Mouse (Mus musculus) heart, postnatal 10 days (tissue): ENCODE measurements around the gene Dctn1. TPM values are rescaled to one million over a fixed set of nuclear protein-coding genes. Genes with fewer than 3 reads are reported as not detected.

Experiments used
- DNase-seq, 2 experiments: peaks; one replicate each; pipeline ENCODE4 v3.0.0; 2021
- intact Hi-C: fragments of 180-260 bp; cut with DNase I; formaldehyde crosslinking; loops from one replicate; pipeline ENCODE4 v1.15.1; 2025
- total RNA-seq, 2 experiments: library from RNA; stranded (reverse); gene quantifications; 2 replicates each; pipeline ENCODE4 v1.2.3; 2021

Gene Dctn1
- total RNA-seq, 2 experiments from 2014 or later, result 121 to 127 TPM

DNA sequence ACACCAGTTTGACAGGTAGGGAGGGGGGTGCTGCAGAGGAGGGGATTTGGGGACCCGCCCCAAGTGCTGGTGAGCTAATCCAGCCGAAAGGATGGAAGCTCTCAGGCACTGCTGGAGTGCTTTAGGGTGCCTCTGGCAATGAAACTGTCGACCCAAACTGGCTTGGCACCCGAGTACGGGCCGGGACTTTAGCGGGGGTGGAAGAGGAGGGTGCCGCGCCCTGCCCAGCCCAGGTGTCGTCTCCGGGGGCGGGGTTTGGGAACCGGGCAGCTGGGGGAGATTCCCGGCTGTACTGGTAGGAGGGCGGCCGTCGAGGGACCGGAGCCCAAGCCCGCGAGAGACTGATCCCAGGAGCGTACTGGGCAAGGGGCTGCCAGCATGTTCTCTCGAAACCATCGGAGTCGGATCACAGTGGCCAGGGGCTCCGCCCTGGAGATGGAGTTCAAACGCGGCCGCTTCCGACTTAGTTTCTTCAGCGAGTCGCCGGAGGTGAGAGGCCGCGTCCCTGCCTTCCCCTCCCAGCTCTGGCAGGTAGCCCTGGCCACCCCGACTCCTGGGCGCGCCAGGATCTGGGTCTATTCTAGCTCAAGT is 30.1 kb upstream of the Dctn1 start:
- intact Hi-C loops, result no loop called here

DNA sequence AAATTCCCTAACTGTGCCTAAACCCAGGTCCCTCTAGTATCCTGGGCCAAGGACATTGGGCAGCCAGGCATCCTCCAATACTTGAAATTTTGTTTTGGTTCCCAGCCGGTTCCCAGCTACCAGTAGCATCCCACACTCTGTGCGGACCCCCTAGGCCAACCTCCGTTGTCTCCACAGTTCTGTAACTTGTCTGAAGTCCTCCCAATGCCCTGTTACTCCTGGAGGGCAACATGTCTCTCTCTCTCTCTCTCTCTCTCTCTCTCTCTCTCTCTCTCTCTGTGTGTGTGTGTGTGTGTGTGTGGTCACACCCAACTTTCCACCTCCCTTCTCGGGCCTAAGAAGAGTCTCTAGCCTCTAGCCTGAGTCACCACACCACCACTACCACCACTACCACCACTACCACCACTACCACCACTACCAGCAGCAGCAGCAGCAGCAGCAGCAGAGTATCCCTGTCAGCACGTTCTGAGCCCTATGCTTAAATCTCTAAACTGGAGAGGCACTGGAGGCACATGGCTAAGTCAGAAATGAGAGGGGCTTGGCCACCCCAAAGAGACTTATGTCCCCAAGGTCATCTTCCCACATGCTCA is 29.3 kb upstream of the Dctn1 start:
- DNase-seq, result peak in 1 of 2 experiments; percentile 37
- intact Hi-C loops, result no loop called here

More for the DNA sequence above, 30.1 kb upstream of the Dctn1 start:
- DNase-seq, result peak; percentile 52 to 55

DNA sequence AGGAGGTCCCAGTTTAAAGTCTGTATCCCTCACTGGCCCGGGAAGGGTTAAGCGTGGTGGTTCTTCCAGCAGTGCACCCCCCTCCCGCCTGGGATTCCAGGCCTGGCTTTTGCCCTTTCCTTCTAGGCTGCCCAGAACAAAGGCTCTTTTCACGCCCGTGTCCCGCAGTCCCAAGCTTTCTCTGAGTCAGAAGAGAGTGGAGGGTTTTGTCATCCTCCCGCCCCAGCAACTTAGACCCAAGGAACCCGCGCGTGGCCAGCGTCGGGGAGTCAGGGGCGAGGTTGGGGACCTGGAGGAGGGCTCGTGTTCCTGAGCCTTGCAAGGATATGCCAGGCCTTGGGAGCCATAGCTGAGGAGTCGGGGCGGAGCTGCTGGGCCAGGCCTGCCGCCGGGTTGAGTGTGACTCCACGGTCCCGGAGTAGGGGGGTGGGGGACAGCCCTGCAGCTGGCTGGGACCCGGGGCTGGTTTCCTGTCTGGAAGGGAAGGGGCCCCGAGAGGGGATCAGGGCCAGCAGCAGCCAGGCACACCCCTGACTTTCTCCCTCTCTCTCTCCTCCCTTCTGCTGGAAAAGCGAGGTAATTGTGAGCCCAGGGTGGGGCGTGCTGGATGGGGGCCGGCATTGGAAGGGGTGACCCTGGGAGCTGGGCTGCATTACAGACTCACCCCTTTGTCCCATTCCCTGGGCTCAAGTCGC is 28.7 kb upstream of the Dctn1 start:
- intact Hi-C loops, result no loop called here

DNA sequence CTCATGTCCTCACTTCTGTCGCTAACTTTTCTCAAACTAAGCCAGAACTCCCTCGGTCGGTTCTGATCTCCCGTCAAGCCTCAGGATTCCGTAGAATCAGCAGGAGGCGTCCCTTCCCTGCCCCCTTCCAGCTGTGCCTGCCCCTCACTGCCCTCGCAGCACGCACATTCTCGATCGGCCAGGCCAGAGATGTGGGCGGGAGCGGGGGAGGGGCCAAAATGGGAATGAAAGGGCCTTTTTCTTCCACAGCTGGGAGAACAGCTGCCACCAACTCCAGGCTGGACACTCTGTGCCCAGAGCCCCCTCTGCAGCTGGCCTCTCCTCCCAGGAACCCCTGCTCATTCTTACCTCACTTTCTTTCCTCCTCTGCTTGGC is 28.2 kb upstream of the Dctn1 start:
- peak; percentile 94 to 95 for DNase-seq
- intact Hi-C loops, result no loop called here

More for the DNA sequence above, 28.7 kb upstream of the Dctn1 start:
- peak; percentile 86 for DNase-seq

DNA sequence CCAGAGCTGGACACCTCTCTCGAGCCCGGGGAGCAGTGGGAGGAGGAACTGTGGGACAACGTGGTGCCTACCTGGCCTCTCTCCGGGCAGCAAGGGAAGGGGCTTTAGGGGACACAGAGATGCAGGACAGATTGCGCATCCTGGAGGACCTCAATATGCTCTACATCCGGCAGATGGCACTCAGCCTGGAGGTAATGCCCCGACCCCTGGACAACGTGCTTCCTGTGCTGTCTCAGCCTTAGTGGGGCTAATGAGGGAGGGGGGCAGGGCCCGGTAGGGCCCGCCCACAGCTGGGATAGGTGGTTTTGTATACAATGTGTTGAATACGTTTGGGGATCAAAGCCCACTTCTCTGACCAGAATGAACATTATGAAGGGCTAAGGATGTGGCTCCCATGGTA is 27.7 kb upstream of the Dctn1 start:
- no peak for DNase-seq
- intact Hi-C loops, result no loop called here

DNA sequence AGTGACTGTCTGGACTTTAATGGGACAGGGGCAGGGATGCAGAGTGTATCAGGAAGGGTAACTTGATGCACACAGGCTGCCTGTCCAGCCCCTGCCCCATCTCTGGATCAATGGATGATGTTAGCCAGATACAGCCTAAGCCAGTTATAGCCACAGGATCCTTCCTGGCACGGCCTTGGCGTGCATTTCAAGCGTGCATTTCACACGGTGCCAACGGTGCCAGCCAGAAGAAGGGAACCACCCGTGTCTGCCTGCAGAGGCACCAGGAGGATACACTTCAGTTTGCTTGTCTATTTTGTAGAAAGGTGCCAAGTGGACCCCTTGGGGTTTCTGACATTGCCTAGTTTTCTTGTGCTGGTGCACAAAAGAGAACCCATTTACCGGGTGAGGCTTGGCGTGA is 25.7 kb upstream of the Dctn1 start:
- intact Hi-C loops, result no loop called here
- DNase-seq, result no peak

DNA sequence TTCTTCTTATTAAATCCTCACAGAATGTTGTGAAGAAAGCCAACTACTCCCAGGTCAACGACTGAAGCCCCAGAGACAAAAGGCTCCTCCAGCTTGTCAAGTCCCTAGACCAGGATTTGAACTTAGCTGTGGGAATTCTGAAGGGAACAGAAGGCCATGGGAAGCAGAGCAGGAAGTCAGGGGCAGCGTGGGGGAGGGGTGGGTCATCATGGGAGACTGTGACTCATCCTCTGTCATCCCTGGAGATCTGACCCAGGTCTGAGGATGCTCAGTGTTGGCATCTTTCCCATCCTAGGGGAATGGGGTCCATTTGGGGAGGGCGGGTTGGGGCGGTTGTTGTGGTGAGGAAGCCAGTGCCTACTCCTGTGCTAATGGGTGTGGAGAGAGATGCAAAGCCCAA is 24.1 kb upstream of the Dctn1 start:
- DNase-seq, result peak in 1 of 2 experiments; percentile 41
- intact Hi-C loops, result loop anchor here (2.0 kb wide), 1 partner anchor 15 kb away; the partner anchor contains the start of genes 1700003E16Rik and Wdr54

DNA sequence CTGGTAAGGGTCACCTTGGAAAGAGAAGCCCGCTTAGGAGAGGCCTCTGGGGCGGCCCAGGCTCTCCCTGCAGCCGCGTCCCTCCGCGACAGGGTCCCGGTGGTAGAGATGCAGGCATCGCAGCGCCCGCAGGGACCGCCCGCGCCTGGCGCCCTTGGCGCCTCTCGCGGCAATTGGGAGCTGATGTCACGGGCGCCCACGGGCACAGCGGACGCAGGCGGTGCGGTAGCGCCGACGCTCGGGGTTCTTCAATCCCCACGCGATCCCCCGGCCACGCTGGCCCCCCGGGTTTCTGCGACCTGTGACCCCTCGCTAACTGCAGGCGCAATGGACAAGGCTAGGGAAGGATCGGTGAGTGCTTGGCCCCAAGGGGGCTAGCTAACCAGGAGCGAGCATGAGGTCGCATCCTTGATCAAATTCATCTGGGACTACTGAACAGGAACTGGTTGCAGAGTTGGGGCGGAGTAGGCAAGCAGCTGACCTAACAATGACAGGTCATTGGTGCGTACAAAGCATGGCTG is 23.4 kb upstream of the Dctn1 start:
- intact Hi-C loops, result loop anchor here (2.0 kb wide), 1 partner anchor 15 kb away; the partner anchor contains the start of genes 1700003E16Rik and Wdr54
- peak; percentile 48 to 54 for DNase-seq

DNA sequence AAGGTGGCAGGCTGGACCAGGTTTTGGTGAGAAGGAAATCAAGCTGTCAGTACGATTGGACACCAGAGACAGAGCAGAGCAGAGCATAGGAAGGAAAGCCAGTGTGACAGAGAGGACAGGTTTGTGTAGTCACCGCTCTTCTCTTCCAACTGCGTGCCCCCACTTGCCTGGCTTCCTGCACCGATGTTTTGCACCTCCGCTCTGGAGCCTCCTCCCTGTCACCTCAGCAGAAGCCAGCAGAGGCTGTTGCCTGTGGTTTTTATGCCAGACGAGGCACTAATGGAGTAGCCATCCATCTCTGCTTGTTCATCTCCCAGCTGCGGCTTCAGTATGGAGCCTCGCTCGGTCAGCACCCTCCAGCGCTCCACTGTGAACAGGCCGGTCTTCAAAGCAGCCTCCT is 22.8 kb upstream of the Dctn1 start:
- no peak for DNase-seq
- intact Hi-C loops, result loop anchor here (2.0 kb wide), 1 partner anchor 14 kb away; the partner anchor contains the start of genes 1700003E16Rik and Wdr54

DNA sequence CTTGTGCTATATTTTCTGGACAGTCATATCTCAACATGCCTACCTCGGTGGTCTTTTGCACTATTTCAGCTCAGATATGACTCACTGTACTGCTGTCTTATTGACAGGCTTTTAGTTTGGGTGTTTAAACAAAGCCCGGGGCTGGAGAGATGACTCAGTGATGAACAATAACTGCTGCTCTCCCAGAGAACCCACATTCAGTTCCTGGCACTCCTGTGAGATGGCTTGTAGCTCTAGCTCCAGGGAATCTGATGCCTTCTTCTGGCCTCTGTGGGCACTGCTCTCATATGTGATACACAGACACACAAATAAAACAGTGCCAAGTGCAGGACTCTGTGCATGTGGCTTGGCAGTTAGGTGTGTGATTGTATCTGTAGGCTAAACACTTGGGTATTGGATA is 20.5 kb upstream of the Dctn1 start:
- no peak for DNase-seq
- intact Hi-C loops, result no loop called here

DNA sequence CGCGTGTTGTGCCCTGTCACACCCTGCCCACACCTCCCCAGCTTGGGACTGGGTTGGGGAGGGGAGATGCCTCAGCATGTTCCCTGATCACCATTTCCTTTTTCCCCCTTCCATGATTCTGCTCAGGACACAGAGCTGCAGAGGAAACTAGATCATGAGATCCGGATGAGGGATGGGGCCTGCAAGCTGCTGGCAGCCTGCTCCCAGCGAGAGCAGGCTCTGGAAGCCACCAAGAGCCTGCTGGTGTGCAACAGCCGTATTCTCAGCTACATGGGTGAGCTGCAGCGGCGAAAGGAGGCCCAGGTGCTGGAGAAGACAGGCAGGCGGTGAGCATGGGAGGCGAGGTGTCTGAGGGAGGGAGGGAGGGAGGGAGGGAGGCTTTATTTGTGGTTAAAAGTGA is 19.9 kb upstream of the Dctn1 start:
- DNase-seq, result no peak
- intact Hi-C loops, result no loop called here

DNA sequence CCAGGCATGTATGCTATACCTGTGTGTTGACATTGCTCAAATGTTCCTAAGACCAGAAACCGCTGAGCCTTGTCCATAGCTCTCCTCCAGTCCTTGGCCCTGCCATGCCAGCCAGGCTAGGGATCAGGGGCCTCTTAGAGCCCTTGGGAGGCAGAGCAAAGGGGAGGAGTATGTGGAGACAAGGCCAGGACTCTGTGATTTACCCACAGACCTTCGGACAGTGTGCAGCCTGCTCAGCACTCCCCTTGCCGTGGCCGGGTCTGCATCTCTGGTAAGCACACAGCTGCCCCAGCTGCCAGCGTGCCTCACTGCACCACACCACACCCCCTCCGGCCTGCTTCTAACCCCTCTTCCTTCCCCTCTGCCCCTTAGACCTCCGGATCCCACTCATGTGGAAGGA is 18.4 kb upstream of the Dctn1 start:
- intact Hi-C loops, result no loop called here
- no peak for DNase-seq

DNA sequence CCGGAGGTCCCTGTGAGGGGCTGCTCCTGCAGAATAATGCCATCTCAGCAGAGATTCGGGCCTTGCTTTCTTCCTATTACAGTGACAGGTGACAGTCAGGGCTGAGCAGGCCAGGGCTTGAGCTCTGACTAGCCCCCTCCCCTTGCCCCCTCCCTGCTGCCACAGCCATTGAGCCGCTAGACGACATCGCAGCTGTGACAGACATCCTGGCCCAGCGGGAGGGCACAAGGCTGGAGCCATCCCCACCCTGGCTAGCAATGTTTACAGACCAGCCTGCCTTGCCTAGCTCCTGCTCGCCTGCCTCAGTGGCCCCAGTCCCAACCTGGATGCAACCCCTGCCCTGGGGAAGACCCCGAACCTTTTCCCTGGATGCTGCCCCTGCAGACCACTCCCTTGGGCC is 14.0 kb upstream of the Dctn1 start:
- no peak for DNase-seq

DNA sequence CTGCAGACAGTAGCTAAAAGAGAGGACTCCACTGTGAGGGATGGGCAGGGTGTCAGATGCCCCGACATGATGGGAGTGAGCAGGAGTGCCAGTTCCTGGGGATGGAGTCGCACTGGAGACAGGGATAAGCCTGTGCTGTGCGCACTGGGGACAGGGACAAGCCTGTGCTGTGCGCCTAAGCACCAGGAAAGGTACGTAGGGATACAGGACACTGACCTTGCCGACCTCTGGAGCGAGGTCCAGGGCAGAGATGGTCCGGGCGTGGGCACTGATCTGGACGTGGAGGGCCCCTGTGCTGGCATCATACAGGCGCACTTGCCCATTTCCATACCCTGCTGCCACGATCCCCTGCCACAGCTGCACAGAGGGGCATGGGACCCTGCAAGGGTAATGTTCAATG is 12.7 kb upstream of the Dctn1 start:
- intact Hi-C loops, result no loop called here
- no peak for DNase-seq

More for the DNA sequence above, 14.0 kb upstream of the Dctn1 start:
- intact Hi-C loops, result no loop called here

DNA sequence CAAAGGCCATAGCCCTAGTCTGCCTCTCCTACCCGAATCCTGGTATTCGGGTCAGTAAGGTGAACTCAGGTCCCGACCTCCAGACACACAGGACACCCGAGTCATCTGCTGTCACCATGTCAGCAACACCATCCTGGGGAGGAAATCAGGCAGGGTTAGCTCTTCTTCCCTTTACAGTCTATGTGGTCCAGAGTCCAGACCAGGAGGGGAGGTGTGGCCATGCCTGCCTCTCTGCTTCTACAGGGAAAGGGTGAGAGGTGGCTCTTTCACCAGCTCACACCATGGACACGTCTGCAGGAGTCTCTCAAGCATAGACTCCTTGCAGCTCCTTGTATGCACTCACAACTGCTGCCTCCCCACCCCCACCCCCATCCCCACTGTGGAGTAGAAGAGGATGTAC is 12.2 kb upstream of the Dctn1 start:
- DNase-seq, result no peak
- intact Hi-C loops, result no loop called here

DNA sequence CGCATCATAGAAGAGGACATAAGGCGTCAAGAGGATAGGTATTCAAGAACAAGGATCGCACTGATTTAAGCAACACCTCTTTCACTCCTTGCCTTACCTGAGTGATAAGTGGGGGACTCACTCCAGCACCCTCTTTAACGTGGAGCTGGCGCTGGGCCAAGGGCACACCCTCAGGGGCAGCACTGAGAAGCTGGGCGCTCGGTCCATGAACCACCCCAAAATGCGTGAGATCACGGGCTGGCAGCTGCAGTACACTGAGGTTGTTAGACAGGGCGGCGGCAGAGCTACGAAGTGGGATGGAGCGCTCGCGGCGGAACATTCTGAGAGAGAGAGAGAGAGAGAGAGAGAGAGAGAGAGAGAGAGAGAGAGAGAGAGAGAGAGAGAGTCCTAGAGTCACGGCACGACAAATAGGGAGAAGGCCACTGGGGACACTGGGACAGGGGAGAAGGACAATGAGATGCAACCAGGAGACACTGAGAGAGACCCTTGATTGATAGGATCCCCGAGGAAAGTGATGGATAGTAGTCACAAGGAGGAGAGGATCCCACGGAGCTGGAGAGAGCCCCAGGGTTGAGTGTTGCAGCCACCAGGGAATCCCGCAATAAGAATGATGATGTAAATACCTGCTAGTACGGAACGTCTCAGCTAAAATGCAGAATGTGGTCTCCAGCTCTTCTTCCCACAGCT is 10.0 kb upstream of the Dctn1 start:
- no peak for DNase-seq
- intact Hi-C loops, result loop anchor here (2.0 kb wide), 1 partner anchor 13 kb away; no protein-coding TSS in a partner anchor

DNA sequence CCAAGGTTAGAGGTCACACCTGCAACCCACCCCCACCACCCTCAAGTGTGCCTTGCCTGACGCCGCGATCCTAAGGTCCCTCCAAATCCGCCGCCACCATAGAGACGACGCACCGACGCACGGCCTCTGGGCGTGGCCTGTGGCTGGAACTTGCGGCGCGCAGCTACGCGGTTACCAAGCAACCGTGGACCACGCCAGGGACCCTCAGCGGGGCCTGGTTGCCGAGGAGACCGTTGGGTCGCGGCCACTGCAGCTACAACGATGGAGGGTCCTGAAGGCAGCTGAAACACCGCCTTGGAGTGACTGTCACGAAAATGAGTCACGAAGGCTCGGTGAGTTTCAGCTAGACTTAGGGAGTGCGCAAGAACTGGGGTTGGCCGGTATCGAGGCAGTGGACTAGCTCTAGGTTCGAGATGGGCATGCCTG is 9.4 kb upstream of the Dctn1 start, which contains the start of the genes Wdr54 and 1700003E16Rik:
Gene Wdr54, minus strand, starts transcription at position 139 of the 426 bp plus-strand sequence.
Gene 1700003E16Rik, plus strand, starts transcription at position 146 of the 426 bp plus-strand sequence.
- intact Hi-C loops, result loop anchor here (2.0 kb wide), 1 partner anchor 13 kb away; no protein-coding TSS in a partner anchor
- DNase-seq, result peak; percentile 58 to 73

DNA sequence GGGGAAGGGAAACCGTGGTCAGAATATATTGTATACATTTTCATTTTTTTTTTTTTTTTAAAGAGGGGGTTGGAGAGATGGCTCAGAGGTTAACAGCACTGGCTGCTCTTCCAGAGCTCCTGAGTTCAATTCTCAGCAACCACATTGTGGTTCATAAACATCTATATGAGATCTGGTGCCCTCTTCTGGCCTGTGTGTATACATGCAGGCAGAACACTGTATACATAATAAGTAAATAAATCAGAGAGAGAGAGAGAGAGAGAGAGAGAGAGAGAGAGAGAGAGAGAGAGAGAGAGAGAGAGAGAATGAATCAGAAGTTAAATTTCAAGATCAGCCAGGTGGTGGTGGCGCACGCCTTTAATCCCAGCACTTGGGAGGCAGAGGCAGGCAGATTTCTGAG is 6.3 kb upstream of the Dctn1 start:
- DNase-seq, result peak; percentile 43 to 60
- intact Hi-C loops, result loop anchor here (2.0 kb wide), 1 partner anchor 43 kb away; no protein-coding TSS in a partner anchor

DNA sequence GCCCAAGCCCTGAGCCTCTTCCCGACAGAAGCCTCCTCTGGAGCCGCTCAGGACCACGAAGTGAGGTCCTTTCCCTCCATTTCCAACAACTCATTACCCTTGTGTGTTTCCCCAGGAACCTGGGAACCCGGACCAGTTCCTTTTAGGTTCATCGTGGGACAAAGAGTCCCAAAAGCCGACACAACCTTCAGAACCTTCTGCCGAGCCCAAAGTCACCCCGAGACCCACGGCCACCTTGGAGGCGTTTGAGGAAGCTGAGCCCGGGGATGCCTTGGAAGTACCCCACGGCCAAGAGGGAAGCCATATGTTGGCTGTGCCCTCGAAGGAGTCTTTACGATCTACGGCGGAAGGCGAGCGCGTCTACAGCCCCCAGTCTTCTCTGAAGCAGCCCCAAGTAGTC is 4.3 kb upstream of the Dctn1 start:
- DNase-seq, result no peak
- intact Hi-C loops, result loop anchor here (2.0 to 5.0 kb wide), 2 partner anchors 106 to 165 kb away; no protein-coding TSS in a partner anchor

DNA sequence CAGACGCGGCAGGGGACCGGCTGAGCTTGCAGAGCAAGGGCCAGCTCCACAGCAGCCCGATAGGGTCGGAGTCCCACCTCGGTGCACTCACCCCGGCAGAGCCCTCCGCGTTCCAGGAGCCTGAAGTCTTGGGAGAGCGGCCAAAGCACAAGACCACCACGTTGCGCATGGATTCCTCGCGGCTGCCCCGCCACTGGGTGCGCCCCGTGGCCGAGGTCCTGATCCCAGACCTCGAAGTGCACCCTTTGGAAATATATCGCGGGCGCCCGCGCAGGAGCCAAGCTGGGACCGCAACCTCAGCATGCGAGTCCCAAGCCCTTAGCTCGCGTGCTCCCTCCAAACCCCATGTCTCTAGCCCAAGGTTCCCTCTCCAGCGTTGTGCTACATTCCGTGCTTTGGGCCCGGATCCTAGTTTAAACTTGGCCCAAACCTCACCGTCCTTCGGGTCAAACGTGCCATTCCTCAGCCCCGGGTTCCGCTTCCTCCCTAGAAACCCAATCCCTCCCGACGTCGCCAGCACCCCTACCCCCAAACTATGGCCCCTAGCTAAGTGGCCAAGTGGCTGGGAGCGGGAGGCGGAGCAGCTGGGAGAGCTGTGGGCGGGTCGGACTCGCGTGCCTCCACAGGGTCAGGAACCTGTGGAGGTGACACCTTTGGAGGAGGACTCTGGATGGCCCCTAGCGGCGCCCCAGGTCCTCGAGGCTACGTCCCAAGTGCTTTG is 3.6 kb upstream of the Dctn1 start:
- DNase-seq, result peak; percentile 44 to 50
- intact Hi-C loops, result loop anchor here (2.0 to 5.0 kb wide), 2 partner anchors 105 to 165 kb away; no protein-coding TSS in a partner anchor
